Mouse (Mus musculus): ENCODE measurements around the gene Aen. TPM values are rescaled to one million over a fixed set of nuclear protein-coding genes. Genes with fewer than 3 reads are reported as not detected.

The Aen gene
- polyA plus RNA-seq, 1 experiment from 2014 or later, result 42.0 TPM

GRCm38 (mm10) chr7:78958499-78959073 is 62.9 kb downstream of the Aen start:
- Histone ChIP-seq H3K27me3 (no peaks in the 10 kb centered on the region), H3K4me1 (peaks cover 22% of the 10 kb centered on the region), H3K4me3 (no peak overlapping the region), H3K27ac (no peak overlapping the region), H3K9me3 (no peaks in the 10 kb centered on the region), H3K4me2 (replicated peaks) (no peak overlapping the region), H3K36me3 (no peaks in the 10 kb centered on the region), H3K9ac (no peak overlapping the region)
- WGBS, result 53% methylated on average over 6 of the region's 6 CpGs
- 0 out of 2 replicates have a peak, but pooled peaks have one; percentile 7 for ATAC-seq (ENCODE audit: low FRiP score, low read depth)

Small RNAs within 50 kb of the gene (microRNA-seq; reads per million reads assigned to microRNA genes)
- 3.1 reads per million, percentile 13 among the genes with 10 or more reads in this experiment for gene Mir7-2

Other genes starting within 250 kb of the Aen start
- gene Ntrk3, start 157.8 kb upstream of the Aen start, polyA plus RNA-seq (2015; fragmentation: Nextera tagmentation; extraction: Ambion mirVana), result 2.2 and 2.3 TPM in 2 replicates
- 81.8 and 84.7 TPM in 2 replicates for gene Mrps11, start 112.7 kb upstream of the Aen start, polyA plus RNA-seq (2015; fragmentation: Nextera tagmentation; extraction: Ambion mirVana)
- gene Mrpl46, start 112.3 kb upstream of the Aen start, polyA plus RNA-seq (2015; fragmentation: Nextera tagmentation; extraction: Ambion mirVana), result 58.7 and 61.2 TPM in 2 replicates
- 21.0 and 22.2 TPM in 2 replicates for gene Det1, start 48.6 kb upstream of the Aen start, polyA plus RNA-seq (2015; fragmentation: Nextera tagmentation; extraction: Ambion mirVana)
- 0.57 and 0.94 TPM in 2 replicates for gene Isg20, start 17.6 kb downstream of the Aen start, polyA plus RNA-seq (2015; fragmentation: Nextera tagmentation; extraction: Ambion mirVana)
- gene Acan, start 157.6 kb downstream of the Aen start, polyA plus RNA-seq (2015; fragmentation: Nextera tagmentation; extraction: Ambion mirVana), result 35.1 and 41.5 TPM in 2 replicates
- gene Hapln3, start 235.2 kb downstream of the Aen start, polyA plus RNA-seq (2015; fragmentation: Nextera tagmentation; extraction: Ambion mirVana), result 1.3 and 1.6 TPM in 2 replicates